Mouse (Mus musculus): Measurements from ENCODE around the gene Ndufb8. TPM values are rescaled to one million over a fixed set of nuclear protein-coding genes. Genes with fewer than 3 reads are reported as not detected.

Ndufb8 gene
- polyA plus RNA-seq, 1 experiment from 2014 or later, result 806 TPM

DNA sequence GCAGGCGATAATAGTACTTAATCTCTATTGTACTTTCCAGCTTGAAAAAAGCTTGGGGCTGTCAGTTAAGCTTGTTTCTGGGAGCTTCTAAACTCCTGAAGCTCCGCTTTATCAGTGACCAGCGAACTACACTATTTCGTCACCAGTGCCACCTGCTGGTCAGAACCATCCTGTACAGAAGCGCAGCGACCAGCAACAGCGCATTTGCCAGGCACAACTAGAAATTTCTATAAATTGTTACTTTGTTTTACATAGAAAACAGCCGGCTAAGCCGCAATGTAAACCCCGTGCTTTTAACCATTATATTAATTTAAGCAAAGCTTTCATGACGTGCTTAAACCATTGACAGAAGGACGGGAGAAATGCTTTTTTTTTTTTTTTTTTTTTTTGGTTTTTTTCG is 10.5 kb downstream of the Ndufb8 start:
- no peaks in the 10 kb centered on the region for H3K9me3 ChIP-seq (ENCODE audit: control insufficient read depth, low read length)
- WGBS, result 3% methylated on average over 13 of the region's 13 CpGs
- H3K4me2 ChIP-seq (ENCODE audit: low read depth, low read length), result peak overlapping the region; percentile 72
- H3K4me3 ChIP-seq (ENCODE audit: low read depth, low read length), result no peak overlapping the region
- no peaks in the 10 kb centered on the region for H3K27me3 ChIP-seq (ENCODE audit: control insufficient read depth, insufficient read depth, low read length)
- H3K9ac ChIP-seq (replicated peaks; ENCODE audit: low read depth, low read length), result no peak overlapping the region
- no peaks in the 10 kb centered on the region for H3K4me1 ChIP-seq (ENCODE audit: control insufficient read depth, insufficient read depth, low read length)
- no peaks in the 10 kb centered on the region; the same call in 1 of the 2 replicates for H3K36me3 ChIP-seq (ENCODE audit: control insufficient read depth, insufficient read depth, low read length)
- no peak overlapping the region for H3K27ac ChIP-seq (ENCODE audit: low read depth, low read length)
- ATAC-seq (ENCODE audit: low read depth), result no peak

DNA sequence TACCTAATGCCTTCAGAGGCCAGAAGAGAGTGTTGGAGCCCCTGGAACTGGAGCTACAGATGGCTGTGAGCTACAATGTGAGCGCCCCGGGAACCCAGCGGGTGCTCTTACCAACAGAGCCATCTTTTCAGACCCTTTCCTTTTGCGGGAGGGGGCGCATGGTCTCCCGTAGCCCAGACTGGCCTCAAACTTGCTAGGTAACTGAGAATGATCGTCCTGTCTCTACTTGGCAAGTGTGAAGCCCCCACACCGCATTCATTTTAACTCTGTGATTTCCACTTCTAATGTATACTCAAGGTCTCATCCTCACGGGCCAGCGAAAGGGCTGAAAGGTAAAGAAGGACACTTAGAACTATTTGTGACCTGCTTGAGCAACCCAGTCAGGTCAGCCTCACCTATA is 10.9 kb downstream of the Ndufb8 start:
- no peak overlapping the region for H3K9ac ChIP-seq (replicated peaks; ENCODE audit: low read depth, low read length)
- H3K27ac ChIP-seq (ENCODE audit: low read depth, low read length), result no peak overlapping the region
- 61% methylated on average over 10 of the region's 10 CpGs for whole genome bisulfite sequencing
- no peaks in the 10 kb centered on the region for H3K27me3 ChIP-seq (ENCODE audit: control insufficient read depth, insufficient read depth, low read length)
- H3K36me3 ChIP-seq (ENCODE audit: control insufficient read depth, insufficient read depth, low read length), result no peaks in the 10 kb centered on the region; the same call in 1 of the 2 replicates
- no peak overlapping the region for H3K4me2 ChIP-seq (ENCODE audit: low read depth, low read length)
- H3K9me3 ChIP-seq (ENCODE audit: control insufficient read depth, low read length), result no peaks in the 10 kb centered on the region
- no peak for ATAC-seq (ENCODE audit: low read depth)
- no peaks in the 10 kb centered on the region for H3K4me1 ChIP-seq (ENCODE audit: control insufficient read depth, insufficient read depth, low read length)
- H3K4me3 ChIP-seq (ENCODE audit: low read depth, low read length), result no peak overlapping the region

DNA sequence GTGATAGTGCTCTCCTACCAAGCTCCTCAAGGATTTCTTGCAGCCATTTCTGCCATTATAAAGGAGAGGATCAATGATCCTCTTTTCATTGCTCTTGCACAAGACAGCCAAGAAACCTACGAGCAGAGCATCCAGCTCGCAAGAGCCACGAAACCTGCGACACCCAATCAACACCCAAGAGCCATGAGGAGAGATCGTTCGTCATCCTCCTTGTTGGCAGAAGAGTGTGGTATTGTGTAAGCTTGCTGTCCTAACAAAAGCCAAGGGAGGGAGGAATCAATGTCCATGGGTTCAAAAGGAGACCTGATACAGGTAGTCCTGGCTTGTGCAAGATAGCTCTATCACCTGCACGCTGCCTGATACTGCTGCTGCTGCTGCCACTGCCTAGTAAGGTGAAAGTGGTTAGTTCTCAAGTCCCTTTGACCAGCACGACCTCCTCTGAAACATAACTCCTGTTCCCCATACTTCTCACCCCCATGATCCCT is 12.5 kb downstream of the Ndufb8 start:
- no peak overlapping the region for H3K4me2 ChIP-seq (ENCODE audit: low read depth, low read length)
- no peaks in the 10 kb centered on the region for H3K4me1 ChIP-seq (ENCODE audit: control insufficient read depth, insufficient read depth, low read length)
- H3K9ac ChIP-seq (replicated peaks; ENCODE audit: low read depth, low read length), result no peak overlapping the region
- WGBS, result 89% methylated on average over 8 of the region's 8 CpGs
- H3K27me3 ChIP-seq (ENCODE audit: control insufficient read depth, insufficient read depth, low read length), result no peaks in the 10 kb centered on the region
- no peak overlapping the region for H3K4me3 ChIP-seq (ENCODE audit: low read depth, low read length)
- no peaks in the 10 kb centered on the region for H3K36me3 ChIP-seq (ENCODE audit: control insufficient read depth, insufficient read depth, low read length)
- no peak overlapping the region for H3K27ac ChIP-seq (ENCODE audit: low read depth, low read length)
- no peaks in the 10 kb centered on the region for H3K9me3 ChIP-seq (ENCODE audit: control insufficient read depth, low read length)
- no peak for ATAC-seq (ENCODE audit: low read depth)

DNA sequence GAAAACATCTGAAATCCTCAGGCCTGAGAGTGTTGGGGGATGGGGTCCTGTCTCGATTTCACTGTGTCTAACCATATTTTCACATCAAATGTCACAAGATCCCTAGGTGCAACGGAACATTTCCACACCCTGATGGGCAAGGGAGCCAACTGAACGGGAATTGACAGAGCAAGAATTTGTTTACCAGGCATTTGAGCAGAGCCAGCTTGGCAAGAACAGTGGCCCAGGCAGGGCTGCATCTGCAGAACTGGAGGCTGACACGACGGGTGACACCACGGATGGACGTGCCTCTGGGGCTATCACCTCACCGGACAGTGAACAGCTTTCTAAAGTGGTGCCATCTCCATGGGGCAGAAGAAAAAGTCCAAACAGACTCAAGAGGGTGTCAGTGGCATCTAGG is 17.8 kb downstream of the Ndufb8 start:
- Histone ChIP-seq H3K27me3 (ENCODE audit: control insufficient read depth, insufficient read depth, low read length) (no peaks in the 10 kb centered on the region), H3K4me1 (ENCODE audit: control insufficient read depth, insufficient read depth, low read length) (no peaks in the 10 kb centered on the region), H3K9ac (replicated peaks; ENCODE audit: low read depth, low read length) (no peak overlapping the region), H3K9me3 (ENCODE audit: control insufficient read depth, low read length) (no peaks in the 10 kb centered on the region), H3K27ac (ENCODE audit: low read depth, low read length) (no peak overlapping the region), H3K36me3 (ENCODE audit: control insufficient read depth, insufficient read depth, low read length) (no peaks in the 10 kb centered on the region), H3K4me3 (ENCODE audit: low read depth, low read length) (no peak overlapping the region), H3K4me2 (ENCODE audit: low read depth, low read length) (no peak overlapping the region)
- ATAC-seq (ENCODE audit: low read depth), result no peak
- WGBS, result 85% methylated on average over 8 of the region's 8 CpGs

DNA sequence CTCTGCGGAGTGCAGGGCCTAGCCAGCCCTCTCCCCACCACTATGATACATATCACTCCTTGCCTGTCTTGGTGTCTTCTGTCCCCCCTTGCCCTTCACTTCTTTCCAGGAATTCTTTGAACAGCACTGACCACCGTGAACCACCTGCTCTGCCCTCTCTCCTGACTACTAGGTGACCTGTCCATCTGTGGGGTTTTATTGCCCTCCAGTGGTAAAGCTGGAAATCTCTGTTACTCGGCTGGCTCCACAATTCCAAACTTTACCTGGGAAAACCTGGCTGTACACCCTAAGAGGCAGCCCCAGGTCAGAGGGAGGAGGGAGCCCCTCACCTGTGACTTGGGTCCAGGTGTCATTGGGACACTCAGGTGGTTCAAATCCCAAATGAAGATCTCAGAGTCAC is 19.9 kb downstream of the Ndufb8 start:
- H3K4me2 ChIP-seq (ENCODE audit: low read depth, low read length), result no peak overlapping the region
- no peaks in the 10 kb centered on the region for H3K9me3 ChIP-seq (ENCODE audit: control insufficient read depth, low read length)
- no peaks in the 10 kb centered on the region for H3K27me3 ChIP-seq (ENCODE audit: control insufficient read depth, insufficient read depth, low read length)
- WGBS, result 38% methylated on average over 3 of the region's 3 CpGs
- ATAC-seq (ENCODE audit: low read depth), result no peak
- H3K4me3 ChIP-seq (ENCODE audit: low read depth, low read length), result no peak overlapping the region
- no peak overlapping the region for H3K27ac ChIP-seq (ENCODE audit: low read depth, low read length)
- H3K36me3 ChIP-seq (ENCODE audit: control insufficient read depth, insufficient read depth, low read length), result no peaks in the 10 kb centered on the region
- no peaks in the 10 kb centered on the region for H3K4me1 ChIP-seq (ENCODE audit: control insufficient read depth, insufficient read depth, low read length)
- no peak overlapping the region for H3K9ac ChIP-seq (replicated peaks; ENCODE audit: low read depth, low read length)

DNA sequence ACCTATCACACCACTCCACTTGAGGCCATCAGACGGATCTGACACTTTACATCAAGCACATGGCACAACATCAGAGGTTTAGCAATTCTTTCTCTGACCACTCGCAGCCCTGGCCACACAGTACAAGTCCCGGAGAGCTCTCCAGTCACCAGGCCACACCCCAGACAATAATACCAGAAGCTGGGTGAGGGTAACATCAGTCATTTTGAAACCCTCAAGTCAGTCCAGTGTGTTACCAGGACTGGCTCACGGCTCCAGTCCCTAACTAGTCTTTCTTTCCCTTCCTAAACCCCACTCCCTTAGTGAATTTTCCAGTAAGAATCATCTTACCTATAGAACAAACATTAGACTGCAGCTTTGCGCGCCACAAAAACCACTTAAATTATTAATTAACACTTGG is 25.2 kb downstream of the Ndufb8 start:
- Histone ChIP-seq H3K9me3 (ENCODE audit: control insufficient read depth, low read length) (no peaks in the 10 kb centered on the region), H3K9ac (replicated peaks; ENCODE audit: low read depth, low read length) (no peak overlapping the region), H3K4me2 (ENCODE audit: low read depth, low read length) (no peak overlapping the region), H3K27me3 (ENCODE audit: control insufficient read depth, insufficient read depth, low read length) (no peaks in the 10 kb centered on the region), H3K27ac (ENCODE audit: low read depth, low read length) (no peak overlapping the region), H3K36me3 (ENCODE audit: control insufficient read depth, insufficient read depth, low read length) (no peaks in the 10 kb centered on the region), H3K4me1 (ENCODE audit: control insufficient read depth, insufficient read depth, low read length) (no peaks in the 10 kb centered on the region), H3K4me3 (ENCODE audit: low read depth, low read length) (no peak overlapping the region)
- 90% methylated on average over 6 of the region's 6 CpGs for WGBS
- ATAC-seq (ENCODE audit: low read depth), result no peak

DNA sequence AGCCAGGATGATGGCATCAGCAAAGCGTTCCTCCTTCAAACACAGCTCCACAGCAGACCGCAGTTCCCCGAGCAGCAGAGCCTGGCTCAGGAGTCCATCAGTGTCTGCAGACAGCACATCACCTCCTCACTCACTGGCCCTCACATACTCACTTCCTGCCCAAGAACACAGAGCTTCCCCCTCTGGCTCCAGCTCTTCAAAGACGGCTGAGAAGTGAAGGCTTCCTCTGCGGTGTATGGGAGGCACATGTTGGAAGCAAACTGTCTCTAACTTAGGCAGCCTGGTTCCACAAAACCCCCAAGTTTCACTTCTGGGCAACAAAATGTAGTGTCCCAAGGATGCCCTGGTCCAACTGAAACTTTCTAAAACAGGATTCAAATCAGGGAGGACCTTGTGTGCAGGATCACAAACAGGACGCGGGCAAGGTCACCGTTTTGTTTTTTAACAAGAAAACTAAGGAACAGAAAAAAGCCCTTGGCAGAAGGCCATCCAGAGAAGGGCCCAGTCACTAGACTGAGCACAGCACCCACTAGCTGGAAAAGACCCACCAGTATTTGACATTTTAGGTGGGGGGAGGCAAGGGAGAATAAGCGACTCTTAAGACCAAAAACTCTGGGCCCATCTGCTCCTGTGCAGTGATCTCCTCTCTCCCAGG is 29.6 kb downstream of the Ndufb8 start:
- Histone ChIP-seq H3K9me3 (ENCODE audit: control insufficient read depth, low read length) (no peaks in the 10 kb centered on the region), H3K4me2 (ENCODE audit: low read depth, low read length) (no peak overlapping the region), H3K36me3 (ENCODE audit: control insufficient read depth, insufficient read depth, low read length) (no peaks in the 10 kb centered on the region), H3K4me1 (ENCODE audit: control insufficient read depth, insufficient read depth, low read length) (no peaks in the 10 kb centered on the region), H3K4me3 (ENCODE audit: low read depth, low read length) (no peak overlapping the region), H3K27me3 (ENCODE audit: control insufficient read depth, insufficient read depth, low read length) (no peaks in the 10 kb centered on the region), H3K27ac (ENCODE audit: low read depth, low read length) (no peak overlapping the region), H3K9ac (replicated peaks; ENCODE audit: low read depth, low read length) (no peak overlapping the region)
- ATAC-seq (ENCODE audit: low read depth), result no peak
- 87% methylated on average over 9 of the region's 9 CpGs for WGBS

DNA sequence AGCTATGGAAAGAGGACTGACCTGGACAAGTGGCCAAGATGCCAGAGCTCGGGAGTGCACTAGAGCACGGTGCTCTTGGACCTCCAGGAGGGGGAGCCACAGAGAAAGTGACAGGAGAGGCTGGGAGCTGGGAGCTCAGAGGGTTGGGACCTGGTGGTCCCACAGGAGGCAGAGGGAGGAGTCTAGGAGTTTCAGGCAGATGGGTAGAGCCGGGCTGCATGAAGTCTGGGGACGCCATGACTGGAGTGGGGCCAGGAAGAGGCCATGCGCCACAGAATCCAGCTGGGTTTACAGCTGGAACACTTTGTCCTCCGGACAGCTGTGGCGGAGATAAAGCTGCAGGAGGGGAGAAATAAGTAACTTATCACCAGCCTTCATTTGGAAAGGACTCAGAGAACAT is 36.1 kb downstream of the Ndufb8 start:
- no peak overlapping the region for H3K4me3 ChIP-seq (ENCODE audit: low read depth, low read length)
- WGBS, result 12% methylated on average over 7 of the region's 7 CpGs
- no peak overlapping the region for H3K27ac ChIP-seq (ENCODE audit: low read depth, low read length)
- no peak overlapping the region for H3K4me2 ChIP-seq (ENCODE audit: low read depth, low read length)
- peaks cover 5% of the 10 kb centered on the region; the same call in 1 of the 2 replicates for H3K27me3 ChIP-seq (ENCODE audit: control insufficient read depth, insufficient read depth, low read length)
- H3K4me1 ChIP-seq (ENCODE audit: control insufficient read depth, insufficient read depth, low read length), result 0 out of 2 replicates have a peak, but pooled peaks cover 1% of the 10 kb centered on the region
- H3K9me3 ChIP-seq (ENCODE audit: control insufficient read depth, low read length), result no peaks in the 10 kb centered on the region
- ATAC-seq (ENCODE audit: low read depth), result no peak
- no peaks in the 10 kb centered on the region for H3K36me3 ChIP-seq (ENCODE audit: control insufficient read depth, insufficient read depth, low read length)
- H3K9ac ChIP-seq (replicated peaks; ENCODE audit: low read depth, low read length), result no peak overlapping the region

DNA sequence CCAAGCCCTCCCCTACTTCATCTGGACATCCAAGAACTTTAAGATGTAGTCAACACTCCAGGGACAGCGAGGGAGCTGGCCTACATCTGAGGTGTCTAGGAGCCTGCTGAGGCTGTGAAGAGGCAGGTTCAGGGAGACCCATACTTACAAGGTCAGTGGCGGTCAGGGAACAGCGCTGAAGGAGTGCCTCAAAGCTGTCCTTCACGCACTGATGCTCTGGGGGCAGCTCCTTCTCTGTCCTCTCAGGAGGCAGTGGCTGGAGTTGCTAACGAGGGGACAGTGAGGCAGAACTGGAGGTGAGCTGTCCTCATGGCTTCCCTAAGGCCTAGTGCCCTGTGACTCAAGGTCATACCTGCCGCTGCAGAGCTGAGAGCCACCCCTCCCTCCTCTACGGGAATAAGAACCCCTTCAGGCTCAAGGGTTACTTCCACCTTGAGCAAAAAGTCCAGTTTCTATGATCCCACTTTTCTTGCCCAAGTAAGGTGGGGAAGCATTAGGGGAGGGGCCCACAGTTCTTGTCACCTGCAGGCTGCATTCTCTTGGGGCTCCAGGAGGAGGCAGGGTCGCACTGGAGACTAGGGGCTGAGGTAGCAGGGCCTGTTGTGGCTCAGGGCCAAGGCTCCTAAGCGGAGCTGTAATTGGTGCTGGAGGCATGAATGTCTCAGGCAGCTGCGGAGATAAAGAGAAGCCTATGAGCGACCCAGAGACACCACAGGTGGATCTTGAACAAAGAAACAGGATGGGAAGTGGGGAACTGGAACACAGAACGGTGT is 37.1 kb downstream of the Ndufb8 start:
- no peaks in the 10 kb centered on the region for H3K36me3 ChIP-seq (ENCODE audit: control insufficient read depth, insufficient read depth, low read length)
- H3K9me3 ChIP-seq (ENCODE audit: control insufficient read depth, low read length), result no peaks in the 10 kb centered on the region
- no peak overlapping the region for H3K27ac ChIP-seq (ENCODE audit: low read depth, low read length)
- ATAC-seq (ENCODE audit: low read depth), result no peak
- H3K27me3 ChIP-seq (ENCODE audit: control insufficient read depth, insufficient read depth, low read length), result peaks cover 8% of the 10 kb centered on the region; the same call in 1 of the 2 replicates
- H3K4me3 ChIP-seq (ENCODE audit: low read depth, low read length), result no peak overlapping the region
- WGBS, result 55% methylated on average over 12 of the region's 12 CpGs
- H3K4me2 ChIP-seq (ENCODE audit: low read depth, low read length), result no peak overlapping the region
- H3K9ac ChIP-seq (replicated peaks; ENCODE audit: low read depth, low read length), result no peak overlapping the region
- H3K4me1 ChIP-seq (ENCODE audit: control insufficient read depth, insufficient read depth, low read length), result 0 out of 2 replicates have a peak, but pooled peaks cover 3% of the 10 kb centered on the region
